Mouse (Mus musculus) cerebellum, adult 2 months (tissue): ENCODE results near the gene Hrh1. TPM values are rescaled to one million over a fixed set of nuclear protein-coding genes. Genes with fewer than 3 reads are reported as not detected.
"Not testable (repeated sequence)": the region's sequence is repeated elsewhere in the genome, so short reads cannot be mapped to it uniquely, and the experiment has no call there.

Source experiments
- DNase-seq, 2 experiments: peaks; one replicate each; pipeline ENCODE4 v3.0.0; 2021
- H3K27ac ChIP-seq: fragments of 200-500 bp; 2 replicates; pipeline ENCODE4 v1.5.1; 2012; ENCODE audit warnings: low read length, control low read depth, inconsistent platforms; ENCODE audit not compliant: insufficient read depth
- H3K27me3 ChIP-seq: fragments of 200-500 bp; 2 replicates; pipeline ENCODE4 v1.6.1; 2012; ENCODE audit warnings: inconsistent platforms, mild to moderate bottlenecking, low read length, moderate library complexity; ENCODE audit not compliant: control insufficient read depth, insufficient read depth
- H3K4me1 ChIP-seq: fragments of 200-500 bp; 2 replicates; pipeline ENCODE4 v1.6.1; 2011; ENCODE audit warnings: low read length; ENCODE audit not compliant: control insufficient read depth, insufficient read depth
- H3K4me3 ChIP-seq: fragments of 200-500 bp; replicated peaks from 2 replicates; pipeline ENCODE3; 2011; ENCODE audit warnings: mild to moderate bottlenecking, low read depth, low read length, control low read depth; ENCODE audit not compliant: insufficient read depth
- CTCF ChIP-seq: fragments of 200-500 bp; IDR thresholded peaks from 2 replicates; pipeline ENCODE4 v1.5.1; 2011; ENCODE audit warnings: low read depth, mild to moderate bottlenecking, control low read depth, low read length, moderate library complexity, borderline replicate concordance; ENCODE audit not compliant: insufficient read depth
- POLR2A ChIP-seq: fragments of 200-500 bp; IDR thresholded peaks from 2 replicates; pipeline ENCODE4 v1.6.1; 2011; ENCODE audit warnings: low read length, control low read depth, borderline replicate concordance; ENCODE audit not compliant: insufficient read depth
- WGBS: fragments of 180-500 bp; shearing (Covaris S2); methylation state at CpG from one replicate; pipeline ENCODE4 v1.1.7; 2018; 5-methylcytosine and 5-hydroxymethylcytosine counted together
- polyA plus RNA-seq: library from polyadenylated mRNA; depleted of rRNA; stranded (reverse); fragments of >200 nt; gene quantifications from 2 replicates; pipeline ENCODE4 v1.2.3, GENCODE M21; 2012; rRNA removed

Gene Hrh1
- polyA plus RNA-seq, 1 experiment = 8.1 TPM

DNA sequence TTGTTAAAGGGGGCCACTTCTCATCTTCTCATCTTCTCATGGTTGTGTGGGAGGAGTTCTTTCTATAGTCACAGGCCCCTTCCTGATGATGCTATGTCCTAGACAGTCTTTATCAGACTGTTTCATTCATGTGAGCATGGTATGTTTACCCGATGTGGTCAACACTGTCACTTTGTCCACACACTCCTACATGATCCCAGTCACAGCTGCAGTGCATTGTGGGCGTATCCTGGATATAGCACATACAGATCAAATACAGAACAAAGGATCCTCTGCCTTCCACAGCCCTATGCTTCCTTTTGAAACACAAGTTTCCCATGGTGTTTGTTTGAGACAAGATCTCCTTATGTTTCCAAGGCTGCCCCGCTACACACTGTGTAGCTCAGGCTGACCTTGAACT is 76.3 kb downstream of the Hrh1 start:
- Histone ChIP-seq H3K4me3 (no peak overlapping the region), H3K27ac (no peak overlapping the region), H3K27me3 (no peaks in the 10 kb centered on the region), H3K4me1 (no peaks in the 10 kb centered on the region)
- 88% methylated on average over 3 of the region's 3 CpGs for WGBS
- no peak for DNase-seq
- TF ChIP-seq CTCF (no peak), POLR2A (no peak)

DNA sequence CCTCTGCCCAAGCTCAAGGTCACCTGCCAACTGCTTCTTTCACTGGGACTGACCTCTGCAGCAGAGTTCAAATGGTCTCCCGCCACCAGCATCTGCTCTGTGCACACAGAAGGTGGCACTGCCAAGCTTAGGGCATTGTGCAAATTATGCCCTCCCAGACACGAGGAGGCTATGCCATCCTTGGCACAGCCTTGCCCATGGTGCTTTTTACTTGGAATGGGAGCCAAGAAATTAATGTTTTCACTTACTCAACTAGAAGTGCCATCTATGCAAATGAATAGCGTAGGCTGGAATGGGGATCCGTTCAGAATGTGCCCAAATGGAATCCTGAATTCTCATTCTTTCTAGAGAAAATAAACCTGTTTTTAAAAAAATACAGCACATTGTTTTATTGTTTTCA is 77.2 kb downstream of the Hrh1 start:
- no peak overlapping the region for H3K27ac ChIP-seq
- TF ChIP-seq CTCF (no peak), POLR2A (no peak)
- WGBS = 14% methylated on average over 4 of the region's 4 CpGs
- no peak overlapping the region for H3K4me3 ChIP-seq
- no peaks in the 10 kb centered on the region for H3K27me3 ChIP-seq
- DNase-seq = no peak
- no peaks in the 10 kb centered on the region for H3K4me1 ChIP-seq

DNA sequence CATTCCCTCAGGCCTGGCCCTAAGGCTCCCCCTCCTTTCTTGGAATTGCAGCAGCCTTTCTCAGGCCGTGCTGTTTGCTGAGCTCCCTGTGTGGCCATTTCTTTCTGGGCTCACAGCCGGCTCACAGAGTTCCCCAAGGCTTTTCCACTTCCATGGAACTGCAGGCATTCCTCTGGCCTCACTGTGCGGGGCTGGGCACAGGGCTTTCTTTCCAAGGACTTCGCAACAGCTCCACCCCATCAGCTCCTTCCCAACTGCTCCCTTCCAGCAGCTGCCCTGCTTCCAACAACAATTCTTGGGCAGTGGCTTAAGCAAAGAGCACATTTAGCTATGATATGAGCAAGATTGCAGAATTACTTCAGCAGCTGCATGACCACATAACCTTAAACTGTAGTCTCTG is 81.0 kb downstream of the Hrh1 start:
- DNase-seq = peak in 1 of 2 experiments; percentile 9
- TF ChIP-seq CTCF = no peak
- TF ChIP-seq POLR2A = no peak
- no peak overlapping the region for H3K27ac ChIP-seq
- no peak overlapping the region for H3K4me3 ChIP-seq
- H3K4me1 ChIP-seq = no peaks in the 10 kb centered on the region
- WGBS = 37% methylated on average over 4 of the region's 4 CpGs
- no peaks in the 10 kb centered on the region for H3K27me3 ChIP-seq

DNA sequence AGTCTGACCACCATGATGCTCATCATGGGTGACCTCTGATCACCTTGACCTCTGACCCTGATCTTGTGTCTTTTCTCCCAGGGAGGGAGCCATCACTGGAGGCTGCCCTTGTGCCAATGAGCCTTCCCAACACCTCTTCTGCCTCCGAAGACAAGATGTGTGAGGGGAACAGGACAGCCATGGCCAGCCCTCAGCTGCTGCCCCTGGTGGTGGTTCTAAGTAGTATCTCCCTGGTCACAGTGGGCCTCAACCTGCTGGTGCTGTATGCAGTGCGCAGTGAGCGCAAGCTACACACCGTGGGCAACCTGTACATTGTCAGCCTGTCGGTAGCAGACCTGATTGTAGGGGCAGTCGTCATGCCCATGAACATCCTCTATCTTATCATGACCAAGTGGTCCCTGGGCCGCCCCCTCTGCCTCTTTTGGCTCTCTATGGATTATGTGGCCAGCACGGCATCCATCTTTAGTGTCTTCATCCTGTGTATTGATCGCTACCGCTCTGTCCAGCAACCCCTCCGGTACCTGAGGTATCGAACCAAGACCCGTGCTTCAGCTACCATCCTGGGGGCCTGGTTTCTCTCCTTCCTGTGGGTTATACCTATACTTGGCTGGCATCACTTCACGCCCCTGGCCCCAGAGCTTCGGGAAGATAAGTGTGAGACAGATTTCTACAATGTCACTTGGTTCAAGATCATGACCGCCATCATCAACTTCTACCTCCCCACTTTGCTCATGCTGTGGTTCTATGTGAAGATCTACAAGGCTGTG is 82.1 kb downstream of the Hrh1 start:
- no peak for TF ChIP-seq CTCF
- TF ChIP-seq POLR2A = no peak
- Histone ChIP-seq H3K4me1 (no peaks in the 10 kb centered on the region), H3K4me3 (no peak overlapping the region), H3K27ac (no peak overlapping the region), H3K27me3 (no peaks in the 10 kb centered on the region)
- no peak for DNase-seq
- 95% methylated on average over 16 of the region's 16 CpGs for WGBS

DNA sequence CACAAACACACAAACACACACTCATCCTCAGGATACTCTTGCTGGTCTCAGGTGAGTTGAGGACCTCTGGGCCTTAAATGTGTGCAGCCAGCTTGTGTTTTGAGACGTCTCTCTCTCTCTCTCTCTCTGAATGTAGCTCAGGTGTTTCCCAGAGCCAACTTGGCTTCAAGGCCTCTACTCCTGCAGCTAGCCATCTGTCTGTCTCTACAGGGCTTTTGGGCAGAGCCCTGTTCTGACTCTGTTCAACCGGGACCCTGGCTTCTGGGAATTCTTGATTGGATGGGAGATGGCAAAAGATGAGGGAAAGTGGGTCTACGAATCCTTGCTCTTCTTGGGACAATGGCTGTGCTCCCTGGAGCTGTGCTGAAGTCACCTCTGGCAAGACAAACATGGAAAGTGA is 91.6 kb downstream of the Hrh1 start:
- no peak for TF ChIP-seq CTCF
- TF ChIP-seq POLR2A = no peak
- 10% methylated on average over 3 of the region's 3 CpGs for WGBS
- peak; percentile 30 to 56 for DNase-seq
- H3K4me3 ChIP-seq = no peak overlapping the region
- peaks cover 7% of the 10 kb centered on the region for H3K4me1 ChIP-seq
- no peaks in the 10 kb centered on the region for H3K27me3 ChIP-seq
- no peak overlapping the region for H3K27ac ChIP-seq

DNA sequence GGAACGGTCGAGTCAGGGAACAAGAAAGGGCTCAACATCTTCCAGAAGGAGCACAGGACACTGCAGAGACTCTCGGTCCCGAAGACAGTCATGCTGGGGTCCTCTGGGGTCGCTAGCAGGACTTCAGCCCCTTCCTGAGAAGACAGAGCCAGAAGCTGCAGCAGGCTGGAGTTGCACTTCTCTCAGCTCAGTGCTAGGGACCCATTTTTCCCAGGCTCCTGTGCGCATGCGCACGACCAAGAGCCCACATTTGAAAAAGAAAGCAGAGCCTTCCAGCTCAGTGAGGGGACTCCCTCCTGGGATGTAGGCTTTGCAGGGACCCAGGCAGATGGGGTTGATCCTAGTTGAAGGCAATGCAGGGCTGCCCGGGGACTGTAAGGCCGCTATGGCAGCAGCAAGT is 94.9 kb downstream of the Hrh1 start:
- not testable (repeated sequence) for DNase-seq, H3K4me1 ChIP-seq, H3K27ac ChIP-seq, H3K27me3 ChIP-seq, H3K4me3 ChIP-seq
- 76% methylated on average over 10 of the region's 10 CpGs for WGBS

DNA sequence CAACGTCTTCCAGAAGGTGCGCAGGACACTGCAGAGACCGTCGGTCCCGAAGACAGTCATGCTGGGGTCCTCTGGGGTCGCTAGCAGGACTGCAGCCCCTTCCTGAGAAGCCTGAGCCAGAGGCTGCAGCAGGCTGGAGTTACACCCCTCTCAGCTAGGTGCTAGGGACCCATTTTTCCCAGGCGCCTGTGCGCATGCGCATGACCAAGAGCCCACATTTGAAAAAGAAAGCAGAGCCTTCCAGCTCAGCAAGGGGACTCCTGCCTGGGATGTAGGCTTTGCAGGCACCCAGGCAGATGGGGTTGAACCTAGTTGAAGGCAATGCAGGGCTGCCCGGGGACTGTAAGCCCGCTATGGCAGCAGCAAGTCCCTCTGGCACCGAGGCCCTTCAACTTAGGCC is 97.3 kb downstream of the Hrh1 start:
- WGBS = 28% methylated on average over 12 of the region's 12 CpGs
- H3K27me3 ChIP-seq, H3K4me1 ChIP-seq, DNase-seq, H3K27ac ChIP-seq, H3K4me3 ChIP-seq: not testable (repeated sequence)

DNA sequence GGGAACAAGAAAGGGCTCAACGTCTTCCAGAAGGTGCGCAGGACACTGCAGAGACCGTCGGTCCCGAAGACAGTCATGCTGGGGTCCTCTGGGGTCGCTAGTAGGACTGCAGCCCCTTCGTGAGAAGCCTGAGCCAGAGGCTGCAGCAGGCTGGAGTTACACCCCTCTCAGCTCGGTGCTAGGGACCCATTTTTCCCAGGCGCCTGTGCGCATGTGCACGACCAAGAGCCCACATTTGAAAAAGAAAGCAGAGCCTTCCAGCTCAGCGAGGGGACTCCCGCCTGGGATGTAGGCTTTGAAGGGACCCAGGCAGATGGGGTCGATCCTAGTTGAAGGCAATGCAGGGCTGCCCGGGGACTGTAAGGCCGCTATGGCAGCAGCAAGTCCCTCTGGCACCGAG is 116.3 kb downstream of the Hrh1 start:
- WGBS = 12% methylated on average over 17 of the region's 17 CpGs

DNA sequence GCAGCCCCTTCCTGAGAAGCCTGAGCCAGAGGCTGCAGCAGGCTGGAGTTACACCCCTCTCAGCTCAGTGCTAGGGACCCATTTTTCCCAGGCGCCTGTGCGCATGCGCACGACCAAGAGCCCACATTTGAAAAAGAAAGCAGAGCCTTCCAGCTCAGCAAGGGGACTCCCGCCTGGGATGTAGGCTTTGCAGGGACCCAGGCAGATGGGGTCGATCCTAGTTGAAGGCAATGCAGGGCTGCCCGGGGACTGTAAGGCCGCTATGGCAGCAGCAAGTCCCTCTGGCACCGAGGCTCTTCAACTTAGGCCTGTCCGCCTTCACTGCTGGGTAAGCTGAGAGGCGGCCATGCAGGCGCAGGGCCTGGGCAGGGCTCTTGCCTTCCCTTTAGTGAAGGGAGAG is 131.0 kb downstream of the Hrh1 start:
- DNase-seq, H3K27me3 ChIP-seq, H3K4me1 ChIP-seq, H3K27ac ChIP-seq, H3K4me3 ChIP-seq: not testable (repeated sequence)
- WGBS = 13% methylated on average over 6 of the region's 12 CpGs

More for the DNA sequence above, 116.3 kb downstream of the Hrh1 start:
- H3K27ac ChIP-seq, H3K27me3 ChIP-seq, H3K4me1 ChIP-seq, DNase-seq, H3K4me3 ChIP-seq: not testable (repeated sequence)

Other genes with a start within 250 kb of the Hrh1 start
- gene Slc6a1, start 115.3 kb upstream of the Hrh1 start, polyA plus RNA-seq = 483 and 522 TPM in 2 replicates
- gene Atg7, start 245.2 kb downstream of the Hrh1 start, polyA plus RNA-seq = 22.2 and 24.9 TPM in 2 replicates